Mouse (Mus musculus) kidney, postnatal 0 days (tissue): Measurements from ENCODE around the gene Chrna10. TPM values are rescaled to one million over a fixed set of nuclear protein-coding genes. Genes with fewer than 3 reads are reported as not detected.

ENCODE experiments used
- ATAC-seq: fragments of 200-750 bp; cut with Nextera tagmentation; replicated peaks from 2 replicates; pipeline ENCODE4 v1.8.0; 2017; ENCODE audit warnings: low read depth, moderate number of reproducible peaks, moderate TSS enrichment, moderate library complexity; ENCODE audit not compliant: low FRiP score
- DNase-seq: peaks from one replicate; pipeline ENCODE4 v3.0.0-alpha.2; 2016; ENCODE audit warnings: low spot score
- H3K27ac ChIP-seq: fragments of 300-500 bp; sonication (generic); 2 replicates; pipeline ENCODE4 v1.5.1; 2014; ENCODE audit warnings: mild to moderate bottlenecking
- H3K27me3 ChIP-seq: fragments of 300-500 bp; sonication (generic); 2 replicates; pipeline ENCODE4 v1.6.1; 2014; ENCODE audit warnings: low read length, mixed read lengths; ENCODE audit not compliant: insufficient read depth
- H3K36me3 ChIP-seq: fragments of 300-500 bp; sonication (generic); 2 replicates; pipeline ENCODE4 v1.6.1; 2014; ENCODE audit warnings: low read length, mixed read lengths; ENCODE audit not compliant: insufficient read depth
- H3K4me1 ChIP-seq: fragments of 300-500 bp; sonication (generic); replicated peaks from 2 replicates; pipeline ENCODE4 v1.6.1; 2014; ENCODE audit warnings: antibody characterized with exemption, low read length, mixed read lengths; ENCODE audit not compliant: insufficient read depth
- H3K4me2 ChIP-seq: fragments of 300-500 bp; sonication (generic); 2 replicates; pipeline ENCODE4 v1.6.1; 2014; ENCODE audit warnings: mild to moderate bottlenecking, low read length, moderate library complexity, mixed read lengths
- H3K4me3 ChIP-seq: fragments of 300-500 bp; sonication (generic); replicated peaks from 2 replicates; pipeline ENCODE4 v1.5.1; 2014; ENCODE audit warnings: low read depth, low read length
- H3K9ac ChIP-seq: fragments of 300-500 bp; sonication (generic); 2 replicates; pipeline ENCODE4 v1.6.1; 2014; ENCODE audit warnings: low read depth, low read length
- H3K9me3 ChIP-seq: fragments of 300-500 bp; sonication (generic); replicated peaks from 2 replicates; pipeline ENCODE4 v1.6.1; 2016; ENCODE audit warnings: low read length, inconsistent platforms, mixed read lengths
- CTCF ChIP-seq: IDR thresholded peaks from 2 replicates; pipeline ENCODE4 v1.5.1; 2016; ENCODE audit warnings: antibody characterized with exemption, low read depth, mild to moderate bottlenecking, moderate library complexity
- WGBS: fragments of 180-500 bp; shearing (Covaris S2); extraction: QIAGEN DNeasy Blood & Tissue Kit; methylation state at CpG from one replicate; pipeline ENCODE4 v1.1.7; 2014; 5-methylcytosine and 5-hydroxymethylcytosine counted together
- polyA plus RNA-seq: library from polyadenylated mRNA; unstranded; fragments of >200 nt; fragmentation: Nextera tagmentation; extraction: Ambion mirVana; gene quantifications from 2 replicates; pipeline ENCODE4 v1.2.1, GENCODE M21; 2015

Gene Chrna10
- polyA plus RNA-seq, 1 experiment from 2014 or later: not detected

- Histone ChIP-seq H3K4me2 (no peak overlapping the region), H3K9ac (no peak overlapping the region), H3K4me3 (no peak overlapping the region), H3K4me1 (0 out of 2 replicates have a peak, but pooled peaks cover 9% of the 10 kb centered on the region), H3K36me3 (peaks cover 3% of the 10 kb centered on the region; the same call in 1 of the 2 replicates), H3K27me3 (no peaks in the 10 kb centered on the region), H3K9me3 (no peaks in the 10 kb centered on the region), H3K27ac (no peak overlapping the region)
- 84% methylated on average over 3 of the region's 3 CpGs for WGBS
- no peak for ATAC-seq
- DNase-seq: no peak
- TF ChIP-seq CTCF: no peak
These were observed 55.3 kb downstream of the Chrna10 start for GRCm38 (mm10) chr7:102061353-102061752.

Other genes starting within 250 kb of the Chrna10 start
- 164 and 166 TPM in 2 replicates for gene Folr1, start 246.0 kb downstream of the Chrna10 start, polyA plus RNA-seq
- 164 and 165 TPM in 2 replicates for gene Lamtor1, start 210.9 kb downstream of the Chrna10 start, polyA plus RNA-seq
- gene Tomt, start 210.5 kb downstream of the Chrna10 start, polyA plus RNA-seq: 0.13 and 0.34 TPM in 2 replicates
- gene Lrrc51, start 182.9 kb downstream of the Chrna10 start, polyA plus RNA-seq: 9.6 and 11.4 TPM in 2 replicates
- gene Numa1, start 182.7 kb downstream of the Chrna10 start, polyA plus RNA-seq: 41.7 and 45.9 TPM in 2 replicates
- gene Il18bp, start 98.1 kb downstream of the Chrna10 start, polyA plus RNA-seq: 2.0 and 2.1 TPM in 2 replicates
- gene Rnf121, start 51.4 kb downstream of the Chrna10 start, polyA plus RNA-seq: 24.8 and 25.5 TPM in 2 replicates
- 12.6 and 16.4 TPM in 2 replicates for gene Xndc1, start 51.3 kb downstream of the Chrna10 start, polyA plus RNA-seq
- gene Xntrpc, start 51.1 kb downstream of the Chrna10 start, polyA plus RNA-seq: 0.45 and 0.50 TPM in 2 replicates
- not detected in 2 replicates for gene Trpc2, start 33.7 kb downstream of the Chrna10 start, polyA plus RNA-seq
- gene Art1, start 15.1 kb downstream of the Chrna10 start, polyA plus RNA-seq: 0.24 and 0.70 TPM in 2 replicates
- 1.4 and 2.3 TPM in 2 replicates for gene Art5, start 7.3 kb downstream of the Chrna10 start, polyA plus RNA-seq
- gene Nup98, start 93.3 kb upstream of the Chrna10 start, polyA plus RNA-seq: 19.1 and 21.1 TPM in 2 replicates
- gene Pgap2, start 93.4 kb upstream of the Chrna10 start, polyA plus RNA-seq: 65.8 and 66.8 TPM in 2 replicates
- 50.6 and 52.1 TPM in 2 replicates for gene Rhog, start 139.2 kb upstream of the Chrna10 start, polyA plus RNA-seq
- gene Stim1, start 151.0 kb upstream of the Chrna10 start, polyA plus RNA-seq: 9.7 and 10.3 TPM in 2 replicates